Mouse (Mus musculus) C2C12 (cell line): ENCODE results near the gene Commd8.

ENCODE experiments used
- CEBPB ChIP-seq: IDR thresholded peaks from one replicate; pipeline ENCODE4 v1.6.1; 2011; ENCODE audit warnings: low read depth, mild to moderate bottlenecking, control low read depth, moderate library complexity
- CTCF ChIP-seq: IDR thresholded peaks from one replicate; pipeline ENCODE4 v1.5.1; 2011; ENCODE audit not compliant: control insufficient read depth, insufficient read depth, insufficient read length
- MAX ChIP-seq: IDR thresholded peaks from one replicate; pipeline ENCODE4 v1.6.1; 2011; ENCODE audit warnings: mild to moderate bottlenecking, control low read depth
- MYOD1 ChIP-seq: IDR thresholded peaks from one replicate; pipeline ENCODE4 v1.6.1; 2011; ENCODE audit warnings: low read depth; ENCODE audit not compliant: control insufficient read depth, insufficient read length

DNA sequence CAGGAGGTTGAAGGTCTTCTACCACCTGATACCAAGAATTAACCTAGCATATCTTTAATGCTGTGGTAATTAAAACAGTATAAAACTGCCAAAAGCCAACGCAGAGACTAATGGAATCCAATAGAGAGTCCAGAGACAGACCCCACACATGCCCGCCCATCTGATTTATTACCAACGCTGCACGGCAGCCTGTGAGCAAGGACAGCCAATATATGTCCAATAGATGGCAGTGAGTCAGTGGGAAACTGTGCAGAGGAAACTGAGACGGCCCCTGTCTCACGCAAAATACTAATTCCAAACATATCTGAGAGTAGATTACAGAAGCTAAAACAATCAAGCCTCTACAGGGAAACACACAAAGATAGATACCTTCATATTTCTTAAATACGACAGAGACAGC lies 3.6 kb downstream of the Commd8 start:
- TF ChIP-seq CTCF (no peak), CEBPB (no peak), MYOD1 (no peak), MAX (no peak)
